Mouse (Mus musculus) hindbrain, embryonic 13.5 days (tissue): ENCODE measurements at regions not wholly inside any gene's neighbourhood (a gene's known extent, or its start where the extent isn't known, plus 50 kb on each side); places are given as distances from the start of the nearest gene placed in this dataset.

ENCODE experiments used
- ATAC-seq: fragments of 200-750 bp; cut with Nextera tagmentation; 2 replicates; pipeline ENCODE4 v1.8.0; 2017; ENCODE audit warnings: moderate TSS enrichment; ENCODE audit not compliant: low FRiP score
- H3K27ac ChIP-seq: fragments of 300-500 bp; sonication (generic); 2 replicates; pipeline ENCODE4 v1.5.1; 2015; ENCODE audit warnings: inconsistent platforms, mild to moderate bottlenecking, moderate library complexity
- H3K27me3 ChIP-seq: fragments of 300-500 bp; sonication (generic); 2 replicates; pipeline ENCODE4 v1.6.1; 2015; ENCODE audit warnings: mild to moderate bottlenecking, inconsistent platforms
- H3K36me3 ChIP-seq: fragments of 300-500 bp; sonication (generic); 2 replicates; pipeline ENCODE4 v1.6.1; 2015; ENCODE audit warnings: mild to moderate bottlenecking, inconsistent platforms
- H3K4me1 ChIP-seq: fragments of 300-500 bp; sonication (generic); replicated peaks from 2 replicates; pipeline ENCODE4 v1.6.1; 2015; ENCODE audit warnings: inconsistent platforms
- H3K4me2 ChIP-seq: fragments of 300-500 bp; sonication (generic); 2 replicates; pipeline ENCODE4 v1.6.1; 2015; ENCODE audit warnings: inconsistent platforms, mild to moderate bottlenecking, moderate library complexity
- H3K4me3 ChIP-seq: fragments of 300-500 bp; sonication (generic); 2 replicates; pipeline ENCODE4 v1.5.1; 2015; ENCODE audit warnings: mild to moderate bottlenecking, inconsistent platforms
- H3K9ac ChIP-seq: fragments of 300-500 bp; sonication (generic); 2 replicates; pipeline ENCODE4 v1.6.1; 2015; ENCODE audit warnings: mild to moderate bottlenecking, inconsistent platforms
- H3K9me3 ChIP-seq: fragments of 300-500 bp; sonication (generic); 2 replicates; pipeline ENCODE4 v1.6.1; 2016; ENCODE audit warnings: inconsistent platforms
- WGBS: fragments of 180-500 bp; shearing (Covaris S2); methylation state at CpG from one replicate; pipeline ENCODE4 v1.1.7; 2015; 5-methylcytosine and 5-hydroxymethylcytosine counted together

- no peak overlapping the region for H3K27ac ChIP-seq
- H3K4me2 ChIP-seq = no peak overlapping the region
- WGBS = 94% methylated on average over 3 of the region's 3 CpGs
- no peaks in the 10 kb centered on the region for H3K36me3 ChIP-seq
- no peak for ATAC-seq
- no peaks in the 10 kb centered on the region for H3K27me3 ChIP-seq
- no peak overlapping the region for H3K9ac ChIP-seq
- H3K4me1 ChIP-seq = no peaks in the 10 kb centered on the region
- H3K4me3 ChIP-seq = no peak overlapping the region
- no peaks in the 10 kb centered on the region for H3K9me3 ChIP-seq
These were observed 245.1 kb upstream of the Cpeb2 start for GRCm38 (mm10) chr5:42987710-42988466.

GRCm38 (mm10) chr5:42989287-42989686 lies 243.7 kb upstream of the Cpeb2 start:
- H3K36me3 ChIP-seq = no peaks in the 10 kb centered on the region
- H3K27me3 ChIP-seq = no peaks in the 10 kb centered on the region
- H3K9me3 ChIP-seq = no peaks in the 10 kb centered on the region
- no peak overlapping the region for H3K4me3 ChIP-seq
- ATAC-seq = no peak
- no peak overlapping the region for H3K4me2 ChIP-seq
- H3K4me1 ChIP-seq = no peaks in the 10 kb centered on the region
- no peak overlapping the region for H3K9ac ChIP-seq
- 91% methylated on average over 3 of the region's 3 CpGs for WGBS
- no peak overlapping the region for H3K27ac ChIP-seq

- Histone ChIP-seq H3K9me3 (no peaks in the 10 kb centered on the region), H3K4me1 (no peaks in the 10 kb centered on the region), H3K4me3 (no peak overlapping the region), H3K36me3 (no peaks in the 10 kb centered on the region), H3K4me2 (no peak overlapping the region), H3K9ac (no peak overlapping the region), H3K27ac (no peak overlapping the region), H3K27me3 (no peaks in the 10 kb centered on the region)
- ATAC-seq = no peak
- 86% methylated on average over 7 of the region's 7 CpGs for WGBS
These were observed 208.9 kb upstream of the Cpeb2 start for GRCm38 (mm10) chr5:43024006-43024593.

- H3K4me1 ChIP-seq = no peaks in the 10 kb centered on the region
- no peaks in the 10 kb centered on the region for H3K9me3 ChIP-seq
- no peak overlapping the region for H3K4me2 ChIP-seq
- no peaks in the 10 kb centered on the region for H3K27me3 ChIP-seq
- no peak overlapping the region for H3K4me3 ChIP-seq
- H3K9ac ChIP-seq = no peak overlapping the region
- H3K36me3 ChIP-seq = no peaks in the 10 kb centered on the region
- no peak for ATAC-seq
- H3K27ac ChIP-seq = no peak overlapping the region
- 89% methylated on average over 3 of the region's 3 CpGs for WGBS
These were observed 201.7 kb upstream of the Cpeb2 start for GRCm38 (mm10) chr5:43031285-43031684.

GRCm38 (mm10) chr5:43031916-43032315 lies 201.1 kb upstream of the Cpeb2 start:
- no peak overlapping the region for H3K4me2 ChIP-seq
- WGBS = 82% methylated on average over 5 of the region's 5 CpGs
- no peak overlapping the region for H3K9ac ChIP-seq
- H3K9me3 ChIP-seq = no peaks in the 10 kb centered on the region
- H3K27ac ChIP-seq = no peak overlapping the region
- H3K27me3 ChIP-seq = no peaks in the 10 kb centered on the region
- no peaks in the 10 kb centered on the region for H3K36me3 ChIP-seq
- H3K4me1 ChIP-seq = no peaks in the 10 kb centered on the region
- no peak overlapping the region for H3K4me3 ChIP-seq
- ATAC-seq = no peak

- Histone ChIP-seq H3K9me3 (no peaks in the 10 kb centered on the region), H3K27ac (no peak overlapping the region), H3K4me1 (no peaks in the 10 kb centered on the region), H3K27me3 (no peaks in the 10 kb centered on the region), H3K4me2 (no peak overlapping the region), H3K36me3 (no peaks in the 10 kb centered on the region), H3K4me3 (no peak overlapping the region), H3K9ac (no peak overlapping the region)
- no peak for ATAC-seq
- WGBS = 86% methylated on average over 1 of the region's 1 CpGs
These were observed 198.5 kb upstream of the Cpeb2 start for GRCm38 (mm10) chr5:43034421-43034820.

- no peaks in the 10 kb centered on the region for H3K27me3 ChIP-seq
- no peak overlapping the region for H3K27ac ChIP-seq
- no peak overlapping the region for H3K4me3 ChIP-seq
- H3K36me3 ChIP-seq = no peaks in the 10 kb centered on the region
- 77% methylated on average over 3 of the region's 3 CpGs for WGBS
- ATAC-seq = no peak
- H3K9me3 ChIP-seq = no peaks in the 10 kb centered on the region
- H3K9ac ChIP-seq = no peak overlapping the region
- no peaks in the 10 kb centered on the region for H3K4me1 ChIP-seq
- no peak overlapping the region for H3K4me2 ChIP-seq
These were observed 195.4 kb upstream of the Cpeb2 start for GRCm38 (mm10) chr5:43037592-43037991.

GRCm38 (mm10) chr5:43039525-43039924 lies 193.4 kb upstream of the Cpeb2 start:
- Histone ChIP-seq H3K27ac (no peak overlapping the region), H3K36me3 (no peaks in the 10 kb centered on the region), H3K9ac (no peak overlapping the region), H3K27me3 (no peaks in the 10 kb centered on the region), H3K4me1 (no peaks in the 10 kb centered on the region), H3K4me2 (no peak overlapping the region), H3K9me3 (no peaks in the 10 kb centered on the region), H3K4me3 (no peak overlapping the region)
- no peak for ATAC-seq
- 94% methylated on average over 3 of the region's 3 CpGs for WGBS

- Histone ChIP-seq H3K4me3 (no peak overlapping the region), H3K27me3 (no peaks in the 10 kb centered on the region), H3K27ac (no peak overlapping the region), H3K36me3 (no peaks in the 10 kb centered on the region), H3K9me3 (no peaks in the 10 kb centered on the region), H3K4me2 (no peak overlapping the region), H3K9ac (no peak overlapping the region), H3K4me1 (no peaks in the 10 kb centered on the region)
- no peak for ATAC-seq
- WGBS = 82% methylated on average over 3 of the region's 3 CpGs
These were observed 190.4 kb upstream of the Cpeb2 start for GRCm38 (mm10) chr5:43042585-43042984.

GRCm38 (mm10) chr5:43045860-43046259 lies 187.1 kb upstream of the Cpeb2 start:
- no peak for ATAC-seq
- no peaks in the 10 kb centered on the region for H3K4me1 ChIP-seq
- no peak overlapping the region for H3K4me3 ChIP-seq

GRCm38 (mm10) chr5:43047316-43047715 lies 185.7 kb upstream of the Cpeb2 start:
- Histone ChIP-seq H3K4me1 (no peaks in the 10 kb centered on the region), H3K9me3 (no peaks in the 10 kb centered on the region), H3K27me3 (no peaks in the 10 kb centered on the region), H3K4me2 (no peak overlapping the region), H3K4me3 (no peak overlapping the region), H3K36me3 (no peaks in the 10 kb centered on the region), H3K27ac (no peak overlapping the region), H3K9ac (no peak overlapping the region)
- ATAC-seq = no peak
- 97% methylated on average over 2 of the region's 2 CpGs for WGBS

More at GRCm38 (mm10) chr5:43045860-43046259, 187.1 kb upstream of the Cpeb2 start:
- no peaks in the 10 kb centered on the region for H3K9me3 ChIP-seq
- WGBS = 92% methylated on average over 3 of the region's 3 CpGs
- H3K36me3 ChIP-seq = no peaks in the 10 kb centered on the region
- H3K27me3 ChIP-seq = no peaks in the 10 kb centered on the region
- H3K9ac ChIP-seq = no peak overlapping the region
- H3K4me2 ChIP-seq = no peak overlapping the region
- H3K27ac ChIP-seq = no peak overlapping the region

- WGBS = 87% methylated on average over 8 of the region's 8 CpGs
- H3K9me3 ChIP-seq = no peaks in the 10 kb centered on the region
- no peak for ATAC-seq
- no peaks in the 10 kb centered on the region for H3K27me3 ChIP-seq
- H3K36me3 ChIP-seq = no peaks in the 10 kb centered on the region
- H3K4me1 ChIP-seq = no peaks in the 10 kb centered on the region
- no peak overlapping the region for H3K4me2 ChIP-seq
- H3K27ac ChIP-seq = no peak overlapping the region
- H3K4me3 ChIP-seq = no peak overlapping the region
- H3K9ac ChIP-seq = no peak overlapping the region
These were observed 184.5 kb upstream of the Cpeb2 start for GRCm38 (mm10) chr5:43048196-43049050.
